In genomic region chr4:134760793-134761201, GRCm38 (mm10) we compare ENCODE assay signal across 8 mouse cellular contexts. TPM values are rescaled to one million over a fixed set of nuclear protein-coding genes. Genes with fewer than 3 reads are reported as not detected.
A peak's percentile ranks its signal among the peaks of the same experiment; 100 is the strongest.
DNase-seq lines count a peak whose midpoint lies in the region; ATAC-seq lines count a peak whose summit lies in the region.

No protein-coding gene starts in this region.

- peak; percentile 56 for DNase-seq in ES-CJ7 (ENCODE audit: low read depth, low spot score)
- peak; percentile 89 for DNase-seq in adrenal gland, adult 8-10 months
- DNase-seq in heart, adult 9 months (ENCODE audit: low spot score in 2 of 2) = peak; percentile 88 to 91
- peak; percentile 95 for DNase-seq in kidney, postnatal 10 days
- DNase-seq in thymus, postnatal 10 days (ENCODE audit: low spot score in 2 of 2) = no peak
- DNase-seq in neural tube, embryonic 10.5 days (ENCODE audit: extremely low spot score, low spot score) = no peak

- ATAC-seq in megakaryocyte-erythroid progenitor cell, adult 5-6 weeks (replicated peaks; ENCODE audit: low FRiP score, low TSS enrichment, poor library complexity, severe bottlenecking) = peak; percentile 23
- no peak for ATAC-seq in inflammation-experienced regulatory T-cells, adult 6 months

RNA-seq across cellular contexts. Expression of gene Ldlrap1, which starts 7.0 kb away (rescaled TPM):
- 10 to 100 TPM; 46.7 to 49.4 (median 48.4) TPM for total RNA-seq in adrenal gland, adult 8-10 months (2022)
- total RNA-seq in megakaryocyte-erythroid progenitor cell, adult 5-6 weeks (2014; fragmentation: Nextera tagmentation) = 28.5 and 34.9 TPM in 2 replicates
- total RNA-seq in megakaryocyte-erythroid progenitor cell, adult 5-6 weeks (2017) = 8.5 and 9.6 TPM in 2 replicates
- polyA plus RNA-seq in inflammation-experienced regulatory T-cells, adult 6 months (2017; shearing (Covaris generic)) = 10 to 100 TPM; 14.2 to 31.3 (median 24.4) TPM

RNA-seq across cellular contexts. Expression of gene Man1c1, which starts 56.7 kb away (rescaled TPM):
- 10 to 100 TPM; 15.3 to 41.3 (median 29.9) TPM for total RNA-seq in adrenal gland, adult 8-10 months (2022)
- 0.49 and 0.59 TPM in 2 replicates for total RNA-seq in megakaryocyte-erythroid progenitor cell, adult 5-6 weeks (2014; fragmentation: Nextera tagmentation)
- 0.53 TPM in 1 of 2 replicates, not detected in the other for total RNA-seq in megakaryocyte-erythroid progenitor cell, adult 5-6 weeks (2017)
- polyA plus RNA-seq in inflammation-experienced regulatory T-cells, adult 6 months (2017; shearing (Covaris generic)) = 1 to 10 TPM in 2 of 3 experiments, under 1 TPM in 1; 0.90 to 1.9 (median 1.1) TPM

Comparison
In these comparisons a context has a peak if more than half of its experiments do, and no peak if none do; other contexts are left out.
1. DNase-seq: peak in ES-CJ7 (single experiment), adrenal gland, adult 8-10 months (single experiment), heart, adult 9 months (2 of 2) and kidney, postnatal 10 days (single experiment); none in thymus, postnatal 10 days (0 of 2) and neural tube, embryonic 10.5 days (single experiment).
2. RNA of gene Man1c1, which starts 56.7 kb away (total RNA-seq): 15.3 to 41.3 TPM in adrenal gland, adult 8-10 months; 0.49 to 0.59 TPM in megakaryocyte-erythroid progenitor cell, adult 5-6 weeks; every median in the first group is over 10 times any median in the second.